Mouse (Mus musculus) midbrain, embryonic 14.5 days (tissue): Measurements from ENCODE around the gene H2afy2. TPM values are rescaled to one million over a fixed set of nuclear protein-coding genes. Genes with fewer than 3 reads are reported as not detected.

Experiments
- ATAC-seq: fragments of 200-750 bp; cut with Nextera tagmentation; 2 replicates; pipeline ENCODE4 v1.8.0; 2017; ENCODE audit warnings: moderate number of reproducible peaks, moderate library complexity; ENCODE audit not compliant: low FRiP score, low TSS enrichment
- DNase-seq: peaks from one replicate; pipeline ENCODE4 v3.0.0-alpha.2; 2015
- H3K27ac ChIP-seq: fragments of 300-500 bp; sonication (generic); replicated peaks from 2 replicates; pipeline ENCODE4 v1.5.1; 2014; ENCODE audit warnings: mild to moderate bottlenecking, low read depth, low read length, moderate library complexity
- H3K27me3 ChIP-seq: fragments of 300-500 bp; sonication (generic); 2 replicates; pipeline ENCODE4 v1.6.1; 2014; ENCODE audit warnings: low read length, control low read depth, mixed read lengths; ENCODE audit not compliant: control insufficient read depth, insufficient read depth
- H3K36me3 ChIP-seq: fragments of 300-500 bp; sonication (generic); 2 replicates; pipeline ENCODE4 v1.6.1; 2014; ENCODE audit warnings: low read length, control low read depth; ENCODE audit not compliant: control insufficient read depth, insufficient read depth
- H3K4me1 ChIP-seq: fragments of 300-500 bp; sonication (generic); 2 replicates; pipeline ENCODE4 v1.6.1; 2014; ENCODE audit warnings: mild to moderate bottlenecking, antibody characterized with exemption, low read length, control low read depth; ENCODE audit not compliant: control insufficient read depth, insufficient read depth
- H3K4me2 ChIP-seq: fragments of 300-500 bp; sonication (generic); 2 replicates; pipeline ENCODE4 v1.6.1; 2014; ENCODE audit warnings: mild to moderate bottlenecking, low read length, moderate library complexity
- H3K4me3 ChIP-seq: fragments of 300-500 bp; sonication (generic); replicated peaks from 2 replicates; pipeline ENCODE4 v1.5.1; 2014; ENCODE audit warnings: low read depth, low read length
- H3K9ac ChIP-seq: fragments of 300-500 bp; sonication (generic); replicated peaks from 2 replicates; pipeline ENCODE4 v1.6.1; 2014; ENCODE audit warnings: mild to moderate bottlenecking, low read length, moderate library complexity
- H3K9me3 ChIP-seq: fragments of 300-500 bp; sonication (generic); 2 replicates; pipeline ENCODE4 v1.6.1; 2016; ENCODE audit warnings: low read length, control low read depth, mixed read lengths; ENCODE audit not compliant: control insufficient read depth
- WGBS: fragments of 180-500 bp; shearing (Covaris S2); extraction: QIAGEN DNeasy Blood & Tissue Kit; methylation state at CpG from one replicate; pipeline ENCODE4 v1.1.7; 2014; 5-methylcytosine and 5-hydroxymethylcytosine counted together
- polyA plus RNA-seq: library from polyadenylated mRNA; unstranded; fragments of >200 nt; fragmentation: Nextera tagmentation; extraction: Ambion mirVana; gene quantifications from 2 replicates; pipeline ENCODE4 v1.2.1, GENCODE M21; 2014

The H2afy2 gene
- polyA plus RNA-seq, 1 experiment from 2014 or later: 242 TPM

- Histone ChIP-seq H3K9me3 (no peaks in the 10 kb centered on the region), H3K4me1 (no peaks in the 10 kb centered on the region), H3K27me3 (no peaks in the 10 kb centered on the region), H3K36me3 (peaks cover 99% of the 10 kb centered on the region), H3K9ac (no peak overlapping the region), H3K4me2 (no peak overlapping the region), H3K4me3 (no peak overlapping the region), H3K27ac (no peak overlapping the region)
- ATAC-seq (no peak), DNase-seq (no peak)
- 93% methylated on average over 8 of the region's 8 CpGs for WGBS
Observed at GRCm38 (mm10) chr10:61742336-61742735, 41.6 kb downstream of the H2afy2 start.

GRCm38 (mm10) chr10:61741873-61742272 lies 42.1 kb downstream of the H2afy2 start:
- no peaks in the 10 kb centered on the region for H3K4me1 ChIP-seq
- no peaks in the 10 kb centered on the region for H3K27me3 ChIP-seq
- no peak overlapping the region for H3K27ac ChIP-seq
- no peak for ATAC-seq
- H3K9me3 ChIP-seq: no peaks in the 10 kb centered on the region
- DNase-seq: no peak
- 93% methylated on average over 4 of the region's 4 CpGs for WGBS
- H3K9ac ChIP-seq: no peak overlapping the region
- no peak overlapping the region for H3K4me3 ChIP-seq
- H3K4me2 ChIP-seq: no peak overlapping the region
- H3K36me3 ChIP-seq: peaks cover 98% of the 10 kb centered on the region

- H3K36me3 ChIP-seq: peaks cover 96% of the 10 kb centered on the region
- no peaks in the 10 kb centered on the region for H3K9me3 ChIP-seq
- no peaks in the 10 kb centered on the region for H3K4me1 ChIP-seq
- H3K27ac ChIP-seq: no peak overlapping the region
- WGBS: 94% methylated on average over 1 of the region's 1 CpGs
- no peak for DNase-seq
- H3K4me2 ChIP-seq: no peak overlapping the region
- no peak overlapping the region for H3K9ac ChIP-seq
- ATAC-seq: no peak
- no peak overlapping the region for H3K4me3 ChIP-seq
- no peaks in the 10 kb centered on the region for H3K27me3 ChIP-seq
Observed at GRCm38 (mm10) chr10:61741306-61741705, 42.6 kb downstream of the H2afy2 start.

- peaks cover 65% of the 10 kb centered on the region for H3K36me3 ChIP-seq
Observed at GRCm38 (mm10) chr10:61738126-61738525, 45.8 kb downstream of the H2afy2 start.

GRCm38 (mm10) chr10:61737537-61737936 lies 46.4 kb downstream of the H2afy2 start:
- Histone ChIP-seq H3K4me2 (no peak overlapping the region), H3K27ac (no peak overlapping the region), H3K4me3 (no peak overlapping the region), H3K27me3 (no peaks in the 10 kb centered on the region), H3K9ac (no peak overlapping the region), H3K9me3 (no peaks in the 10 kb centered on the region), H3K36me3 (peaks cover 59% of the 10 kb centered on the region), H3K4me1 (no peaks in the 10 kb centered on the region)
- no peak for DNase-seq
- 96% methylated on average over 1 of the region's 1 CpGs for WGBS
- no peak for ATAC-seq

More at GRCm38 (mm10) chr10:61738126-61738525, 45.8 kb downstream of the H2afy2 start:
- H3K4me3 ChIP-seq: no peak overlapping the region
- no peaks in the 10 kb centered on the region for H3K4me1 ChIP-seq
- H3K4me2 ChIP-seq: no peak overlapping the region
- no peak overlapping the region for H3K27ac ChIP-seq
- DNase-seq (no peak), ATAC-seq (no peak)
- 90% methylated on average over 4 of the region's 4 CpGs for WGBS
- H3K9me3 ChIP-seq: no peaks in the 10 kb centered on the region
- no peak overlapping the region for H3K9ac ChIP-seq
- H3K27me3 ChIP-seq: no peaks in the 10 kb centered on the region

GRCm38 (mm10) chr10:61736671-61737078 lies 47.3 kb downstream of the H2afy2 start:
- 79% methylated on average over 10 of the region's 10 CpGs for WGBS
- ATAC-seq (no peak), DNase-seq (no peak)
- H3K4me3 ChIP-seq: no peak overlapping the region
- no peaks in the 10 kb centered on the region for H3K27me3 ChIP-seq
- H3K4me1 ChIP-seq: no peaks in the 10 kb centered on the region
- H3K27ac ChIP-seq: 0 out of 2 replicates have a peak overlapping the region, but pooled peaks have one; percentile 37
- no peak overlapping the region for H3K4me2 ChIP-seq
- no peaks in the 10 kb centered on the region for H3K9me3 ChIP-seq
- no peak overlapping the region for H3K9ac ChIP-seq
- H3K36me3 ChIP-seq: peaks cover 50% of the 10 kb centered on the region

GRCm38 (mm10) chr10:61734377-61734776 lies 49.6 kb downstream of the H2afy2 start:
- no peak overlapping the region for H3K27ac ChIP-seq
- H3K9ac ChIP-seq: no peak overlapping the region
- no peak overlapping the region for H3K4me2 ChIP-seq
- H3K4me3 ChIP-seq: no peak overlapping the region
- H3K4me1 ChIP-seq: no peaks in the 10 kb centered on the region
- H3K36me3 ChIP-seq: peaks cover 27% of the 10 kb centered on the region
- no peaks in the 10 kb centered on the region for H3K27me3 ChIP-seq
- no peaks in the 10 kb centered on the region for H3K9me3 ChIP-seq
- 42% methylated on average over 3 of the region's 3 CpGs for WGBS
- ATAC-seq (no peak), DNase-seq (peak; percentile 54)

- Histone ChIP-seq H3K4me2 (no peak overlapping the region), H3K27ac (no peak overlapping the region), H3K9me3 (no peaks in the 10 kb centered on the region), H3K4me3 (no peak overlapping the region), H3K36me3 (no peaks in the 10 kb centered on the region), H3K27me3 (no peaks in the 10 kb centered on the region), H3K4me1 (no peaks in the 10 kb centered on the region), H3K9ac (no peak overlapping the region)
- ATAC-seq: no peak
- DNase-seq: no peak
- 97% methylated on average over 6 of the region's 6 CpGs for WGBS
Observed at GRCm38 (mm10) chr10:61730171-61730570, 53.8 kb downstream of the H2afy2 start.

- no peak overlapping the region for H3K27ac ChIP-seq
Observed at GRCm38 (mm10) chr10:61729181-61729580, 54.8 kb downstream of the H2afy2 start.

More at GRCm38 (mm10) chr10:61729181-61729580, 54.8 kb downstream of the H2afy2 start:
- Histone ChIP-seq H3K9me3 (no peaks in the 10 kb centered on the region), H3K27me3 (no peaks in the 10 kb centered on the region), H3K4me3 (no peak overlapping the region), H3K9ac (no peak overlapping the region), H3K4me2 (no peak overlapping the region), H3K36me3 (no peaks in the 10 kb centered on the region), H3K4me1 (no peaks in the 10 kb centered on the region)
- ATAC-seq: no peak
- DNase-seq: no peak
- WGBS: 86% methylated on average over 11 of the region's 11 CpGs
